Mouse (Mus musculus) right cerebral cortex, postnatal 4 days (tissue): ENCODE data around the gene Otol1.

ENCODE experiments used
- DNase-seq: peaks from one replicate; pipeline ENCODE4 v3.0.0-alpha.2; 2022

Otol1 gene

GRCm38 (mm10) chr3:70007313-70007712 is at the start of gene Otol1:
TSS of gene Otol1 (plus strand) at chr3:70007613.
- DNase-seq = no peak

GRCm38 (mm10) chr3:69962187-69962586 is 45.2 kb upstream of the Otol1 start:
- DNase-seq = no peak

GRCm38 (mm10) chr3:69971482-69972097 is 35.8 kb upstream of the Otol1 start:
- no peak for DNase-seq

GRCm38 (mm10) chr3:69978092-69978491 is 29.3 kb upstream of the Otol1 start:
- DNase-seq = no peak

- DNase-seq = no peak
Observed at GRCm38 (mm10) chr3:69993806-69994205, 13.6 kb upstream of the Otol1 start.

- no peak for DNase-seq
Observed at GRCm38 (mm10) chr3:70001540-70001939, 5.9 kb upstream of the Otol1 start.

- no peak for DNase-seq
Observed at GRCm38 (mm10) chr3:70003126-70003764, 4.2 kb upstream of the Otol1 start.

GRCm38 (mm10) chr3:70003955-70004354 is 3.5 kb upstream of the Otol1 start:
- peak; percentile 28 for DNase-seq

- DNase-seq = no peak
Observed at GRCm38 (mm10) chr3:70004379-70004778, 3.0 kb upstream of the Otol1 start.

- DNase-seq = no peak
Observed at GRCm38 (mm10) chr3:70012641-70013040, 5.2 kb downstream of the Otol1 start.

GRCm38 (mm10) chr3:70026605-70027004 is 19.2 kb downstream of the Otol1 start:
- no peak for DNase-seq

GRCm38 (mm10) chr3:70029260-70029659 is 21.8 kb downstream of the Otol1 start:
- no peak for DNase-seq

GRCm38 (mm10) chr3:70035593-70035992 is 28.2 kb downstream of the Otol1 start:
- peak; percentile 62 for DNase-seq
